Mouse (Mus musculus) brain, embryonic 14.5 days (tissue): ENCODE data around the gene Agap3.

Experiments used
- CTCF ChIP-seq: fragments of 200-500 bp; IDR thresholded peaks from 2 replicates; pipeline ENCODE4 v1.5.1; 2012; ENCODE audit warnings: inconsistent platforms, mild to moderate bottlenecking, moderate library complexity, borderline replicate concordance; ENCODE audit not compliant: insufficient read depth, insufficient read length; ENCODE audit errors: extremely low read depth
- POLR2A ChIP-seq: fragments of 200-500 bp; IDR thresholded peaks from 2 replicates; pipeline ENCODE4 v1.6.1; 2012; ENCODE audit warnings: mild to moderate bottlenecking, inconsistent platforms, borderline replicate concordance; ENCODE audit not compliant: poor library complexity, insufficient read depth, insufficient read length, severe bottlenecking; ENCODE audit errors: extremely low read depth

- TF ChIP-seq POLR2A = no peak
- TF ChIP-seq CTCF = peak; percentile 94
Measured at GRCm38 (mm10) chr5:24470600-24470999, 18.6 kb downstream of the Agap3 start.
